Mouse (Mus musculus) hindbrain, postnatal 0 days (tissue): ENCODE data around the gene Brd7. TPM values are rescaled to one million over a fixed set of nuclear protein-coding genes. Genes with fewer than 3 reads are reported as not detected.

Experiments
- ATAC-seq: fragments of 200-750 bp; cut with Nextera tagmentation; 2 replicates; pipeline ENCODE4 v1.8.0; 2017; ENCODE audit warnings: mild to moderate bottlenecking, moderate TSS enrichment, moderate library complexity
- DNase-seq: peaks from one replicate; pipeline ENCODE4 v3.0.0-alpha.2; 2015; ENCODE audit warnings: low spot score
- H3K27ac ChIP-seq: fragments of 300-500 bp; sonication (generic); 2 replicates; pipeline ENCODE4 v1.5.1; 2014; ENCODE audit warnings: mild to moderate bottlenecking
- H3K27me3 ChIP-seq: fragments of 300-500 bp; sonication (generic); 2 replicates; pipeline ENCODE4 v1.6.1; 2014; ENCODE audit warnings: low read length, mixed read lengths; ENCODE audit not compliant: insufficient read depth
- H3K36me3 ChIP-seq: fragments of 300-500 bp; sonication (generic); 2 replicates; pipeline ENCODE4 v1.6.1; 2014; ENCODE audit warnings: low read length, mixed read lengths; ENCODE audit not compliant: insufficient read depth
- H3K4me1 ChIP-seq: fragments of 300-500 bp; sonication (generic); 2 replicates; pipeline ENCODE4 v1.6.1; 2014; ENCODE audit warnings: antibody characterized with exemption, low read length, mixed read lengths; ENCODE audit not compliant: insufficient read depth
- H3K4me2 ChIP-seq: fragments of 300-500 bp; sonication (generic); 2 replicates; pipeline ENCODE4 v1.6.1; 2014; ENCODE audit warnings: low read depth, mild to moderate bottlenecking, low read length, moderate library complexity, mixed read lengths
- H3K4me3 ChIP-seq: fragments of 300-500 bp; sonication (generic); 2 replicates; pipeline ENCODE4 v1.5.1; 2014; ENCODE audit warnings: low read length
- H3K9ac ChIP-seq: fragments of 300-500 bp; sonication (generic); replicated peaks from 2 replicates; pipeline ENCODE4 v1.6.1; 2014; ENCODE audit warnings: mild to moderate bottlenecking, low read length, moderate library complexity, mixed read lengths
- H3K9me3 ChIP-seq: fragments of 300-500 bp; sonication (generic); 2 replicates; pipeline ENCODE4 v1.6.1; 2016; ENCODE audit warnings: low read length, mixed read lengths
- CTCF ChIP-seq: IDR thresholded peaks from 2 replicates; pipeline ENCODE4 v1.5.1; 2016; ENCODE audit warnings: antibody characterized with exemption, control low read depth, low read depth
- whole genome bisulfite sequencing: fragments of 180-500 bp; shearing (Covaris S2); extraction: QIAGEN DNeasy Blood & Tissue Kit; methylation state at CpG from one replicate; pipeline ENCODE4 v1.1.7; 2014; 5-methylcytosine and 5-hydroxymethylcytosine counted together
- polyA plus RNA-seq: library from polyadenylated mRNA; unstranded; fragments of >200 nt; fragmentation: Nextera tagmentation; extraction: Ambion mirVana; gene quantifications from 2 replicates; pipeline ENCODE4 v1.2.1, GENCODE M21; 2015
- total RNA-seq: library from RNA; depleted of rRNA; stranded (reverse); fragments of >200 nt; gene quantifications from 2 replicates; pipeline ENCODE4 v1.2.3, GENCODE M21; 2014

Brd7 gene
- total and polyA plus RNA-seq, 2 experiments from 2014 or later, result 15.5 to 57.8 TPM

DNA sequence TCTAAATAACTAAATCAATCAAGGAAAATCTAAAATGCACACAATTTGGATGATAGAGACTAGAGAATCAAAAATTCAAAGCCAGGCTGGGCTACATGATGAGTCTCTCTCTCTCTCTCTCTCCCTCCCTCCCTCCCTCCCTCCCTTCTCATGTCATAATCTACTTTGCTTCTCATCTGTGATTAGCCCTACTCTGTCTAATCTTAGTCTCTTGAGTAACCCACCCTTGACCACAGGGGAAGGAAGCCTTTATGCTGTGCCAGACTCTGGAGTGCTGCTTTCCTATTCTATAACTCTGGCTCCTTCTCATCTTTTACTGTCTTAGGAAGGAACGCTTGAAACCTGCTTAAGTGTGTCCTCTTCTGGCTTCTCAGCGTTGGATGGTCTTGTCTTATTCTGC is 9.5 kb upstream of the Brd7 start:
- WGBS, result 93% methylated on average over 2 of the region's 2 CpGs
- no peak for ATAC-seq

DNA sequence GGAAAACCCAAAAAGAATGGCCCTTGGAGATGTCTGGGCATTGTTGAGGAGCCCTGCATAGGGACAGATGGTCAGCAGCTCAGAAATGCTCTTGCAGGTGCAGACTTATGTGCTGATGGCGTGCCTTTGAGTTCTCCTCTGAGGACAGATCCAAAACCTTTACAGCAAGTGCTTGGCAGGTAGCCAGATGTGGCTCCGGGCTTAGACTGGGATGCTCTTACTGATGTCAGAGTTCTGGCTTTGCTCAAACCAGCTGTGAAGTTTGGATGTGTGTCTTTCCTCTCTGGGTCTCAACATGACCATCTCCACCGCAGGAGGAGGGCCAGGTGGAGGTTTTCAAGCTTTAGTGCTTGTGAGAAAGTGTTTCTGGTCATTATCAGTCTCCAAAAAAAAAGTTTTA is 7.8 kb upstream of the Brd7 start:
- 40% methylated on average over 3 of the region's 3 CpGs for WGBS
- H3K27me3 ChIP-seq, result no peaks in the 10 kb centered on the region

More for the DNA sequence above, 9.5 kb upstream of the Brd7 start:
- no peak for TF ChIP-seq CTCF
- Histone ChIP-seq H3K4me1 (peaks cover 14% of the 10 kb centered on the region), H3K36me3 (no peaks in the 10 kb centered on the region), H3K4me2 (no peak overlapping the region), H3K27ac (no peak overlapping the region), H3K9ac (no peak overlapping the region), H3K9me3 (no peaks in the 10 kb centered on the region), H3K27me3 (no peaks in the 10 kb centered on the region), H3K4me3 (no peak overlapping the region)
- DNase-seq, result no peak

DNA sequence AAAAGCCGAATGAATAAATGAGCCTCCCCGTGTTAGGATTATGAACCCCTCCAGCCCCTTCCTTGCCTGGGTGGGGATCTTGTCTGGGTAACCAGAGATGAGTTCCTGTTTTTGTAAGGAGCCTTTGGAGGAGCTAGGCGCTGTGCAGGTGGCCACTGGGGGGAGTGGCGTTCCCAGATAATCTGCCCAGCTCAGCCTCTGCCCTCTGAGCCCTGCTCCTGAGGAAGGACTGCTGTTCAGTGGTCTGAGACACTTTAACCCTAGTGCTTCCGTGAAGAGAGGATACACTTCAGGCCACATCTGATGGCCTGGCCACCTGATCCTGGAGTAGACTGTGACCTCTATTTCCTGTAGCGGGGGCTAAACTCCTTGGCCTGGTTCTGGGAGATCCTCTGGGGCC is 7.2 kb upstream of the Brd7 start:
- Histone ChIP-seq H3K27me3 (no peaks in the 10 kb centered on the region), H3K9me3 (no peaks in the 10 kb centered on the region), H3K4me1 (peaks cover 3% of the 10 kb centered on the region; the same call in 1 of the 2 replicates), H3K4me2 (no peak overlapping the region), H3K9ac (no peak overlapping the region), H3K27ac (no peak overlapping the region), H3K4me3 (no peak overlapping the region), H3K36me3 (no peaks in the 10 kb centered on the region)
- peak; percentile 70 for TF ChIP-seq CTCF
- DNase-seq (peak; percentile 57), ATAC-seq (peak; percentile 58; the same call in 1 of the 2 replicates)
- WGBS, result 21% methylated on average over 6 of the region's 6 CpGs

More for the DNA sequence above, 7.8 kb upstream of the Brd7 start:
- Histone ChIP-seq H3K27ac (no peak overlapping the region), H3K4me1 (peaks cover 3% of the 10 kb centered on the region; the same call in 1 of the 2 replicates), H3K4me2 (no peak overlapping the region), H3K9me3 (no peaks in the 10 kb centered on the region), H3K9ac (no peak overlapping the region), H3K4me3 (no peak overlapping the region), H3K36me3 (no peaks in the 10 kb centered on the region)
- no peak for TF ChIP-seq CTCF
- ATAC-seq (no peak), DNase-seq (peak; percentile 42)

DNA sequence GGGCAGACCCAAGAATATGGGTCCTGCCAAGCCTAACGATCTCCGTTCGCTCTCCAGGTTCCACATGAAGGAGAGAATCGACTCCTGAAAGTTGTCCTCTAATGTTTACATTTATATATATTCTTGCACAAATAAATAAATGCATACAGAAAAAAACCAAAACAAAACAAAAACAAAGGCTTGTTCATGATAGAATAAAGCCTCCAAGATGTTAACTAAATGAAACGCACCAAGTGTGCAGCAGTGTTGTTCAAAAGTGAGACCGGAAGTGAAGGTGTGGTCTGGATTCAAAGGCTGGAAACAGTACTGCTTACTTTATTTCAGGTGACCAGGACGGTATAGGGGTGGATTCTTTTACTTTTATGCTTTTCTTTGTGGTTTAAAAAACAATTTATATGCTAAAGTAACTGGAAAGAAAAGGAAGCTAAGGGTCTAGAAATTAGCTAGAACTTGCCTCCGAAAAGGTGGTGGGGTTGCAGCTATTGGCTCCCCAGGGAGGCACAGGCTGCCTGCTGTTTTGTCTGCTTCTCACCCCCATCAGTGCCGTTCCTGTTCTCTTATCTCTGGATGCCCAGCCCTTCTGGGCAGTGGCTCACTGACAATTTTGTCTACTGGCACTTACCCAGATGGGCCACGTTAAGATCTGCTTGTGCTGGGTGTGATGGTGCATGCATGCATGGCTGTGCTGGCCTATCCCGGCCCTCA is 604 bp upstream of the Brd7 start:
- no peaks in the 10 kb centered on the region for H3K36me3 ChIP-seq
- TF ChIP-seq CTCF, result no peak
- 31% methylated on average over 11 of the region's 11 CpGs for WGBS
- H3K9me3 ChIP-seq, result no peaks in the 10 kb centered on the region
- no peak overlapping the region for H3K9ac ChIP-seq
- H3K27me3 ChIP-seq, result no peaks in the 10 kb centered on the region
- H3K4me2 ChIP-seq, result peak overlapping the region; percentile 95
- peak overlapping the region; percentile 98 for H3K4me3 ChIP-seq
- 0 out of 2 replicates have a peak, but pooled peaks cover 8% of the 10 kb centered on the region for H3K4me1 ChIP-seq
- H3K27ac ChIP-seq, result no peak overlapping the region
- DNase-seq (no peak), ATAC-seq (no peak)

DNA sequence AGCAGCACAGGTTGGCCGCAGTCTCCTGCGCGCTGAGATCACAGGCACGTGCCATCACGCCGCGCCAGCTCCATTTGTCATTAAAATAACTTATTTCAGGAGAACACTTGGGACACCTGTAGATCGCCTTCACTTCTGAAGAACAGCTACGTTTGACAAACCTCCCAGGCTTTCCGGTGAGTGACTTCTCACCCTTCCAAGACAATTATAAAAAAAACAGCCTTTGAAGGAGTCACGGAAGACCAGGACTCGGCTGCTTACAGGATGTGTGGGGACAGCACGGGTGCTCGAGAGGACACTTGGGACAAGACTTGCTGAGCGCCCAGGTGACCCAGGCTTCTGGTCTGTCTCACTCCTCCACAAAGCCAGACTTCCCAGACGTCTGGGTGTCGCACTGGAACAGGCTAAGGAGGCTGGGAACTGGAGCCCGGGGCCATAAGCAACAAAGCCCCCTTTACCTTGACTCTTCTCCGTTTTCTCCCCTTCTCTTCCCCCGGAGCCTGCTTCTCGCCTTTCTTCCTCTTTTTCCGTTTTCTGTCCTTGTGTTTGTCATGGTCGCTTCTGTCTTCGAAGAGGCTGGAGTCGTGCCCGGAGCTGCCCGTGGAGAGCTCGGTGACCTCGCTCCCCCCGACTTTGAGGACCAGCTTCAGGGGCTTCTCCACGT is 818 bp downstream of the Brd7 start:
- Histone ChIP-seq H3K4me1 (0 out of 2 replicates have a peak, but pooled peaks cover 8% of the 10 kb centered on the region), H3K4me2 (peak overlapping the region; percentile 95), H3K9me3 (no peaks in the 10 kb centered on the region), H3K4me3 (peak overlapping the region; percentile 98), H3K9ac (peak overlapping the region; percentile 90), H3K27me3 (no peaks in the 10 kb centered on the region), H3K27ac (peak overlapping the region; percentile 86), H3K36me3 (peaks cover 9% of the 10 kb centered on the region)
- peak; percentile 38 for DNase-seq
- peak; percentile 19; the same call in 1 of the 2 replicates for ATAC-seq
- no peak for TF ChIP-seq CTCF
- 2% methylated on average over 31 of the region's 31 CpGs for WGBS

DNA sequence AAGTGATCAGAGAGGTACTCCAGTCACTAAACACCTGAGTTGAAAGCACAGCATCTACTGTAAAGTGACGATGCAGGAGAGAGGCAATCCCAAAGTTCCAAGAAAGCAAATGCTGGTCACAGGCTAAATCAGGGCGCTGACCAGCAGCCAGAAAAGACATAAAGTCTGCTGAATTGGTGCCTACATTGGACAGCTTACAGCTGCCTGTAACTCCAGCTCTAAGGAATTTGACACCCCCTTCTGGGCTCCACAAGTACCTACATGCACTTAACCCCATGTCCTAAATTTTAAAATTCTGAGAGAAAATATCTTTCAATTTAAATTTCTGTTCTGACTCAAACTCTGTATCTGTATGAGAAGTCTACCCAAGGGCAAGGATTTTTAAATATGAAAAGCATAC is 2.0 kb downstream of the Brd7 start:
- Histone ChIP-seq H3K4me3 (no peak overlapping the region), H3K9me3 (no peaks in the 10 kb centered on the region), H3K36me3 (peaks cover 21% of the 10 kb centered on the region), H3K27me3 (no peaks in the 10 kb centered on the region), H3K27ac (no peak overlapping the region), H3K4me2 (peak overlapping the region; percentile 95; the same call in 1 of the 2 replicates), H3K9ac (no peak overlapping the region), H3K4me1 (0 out of 2 replicates have a peak, but pooled peaks cover 8% of the 10 kb centered on the region)
- 86% methylated on average over 2 of the region's 2 CpGs for WGBS
- DNase-seq, result no peak
- peak; percentile 34 for TF ChIP-seq CTCF
- ATAC-seq, result no peak
